Mouse (Mus musculus): ENCODE results near the gene Synpo2l. TPM values are rescaled to one million over a fixed set of nuclear protein-coding genes. Genes with fewer than 3 reads are reported as not detected.

Synpo2l gene
- total RNA-seq, 1 experiment: 1.1 TPM

DNA sequence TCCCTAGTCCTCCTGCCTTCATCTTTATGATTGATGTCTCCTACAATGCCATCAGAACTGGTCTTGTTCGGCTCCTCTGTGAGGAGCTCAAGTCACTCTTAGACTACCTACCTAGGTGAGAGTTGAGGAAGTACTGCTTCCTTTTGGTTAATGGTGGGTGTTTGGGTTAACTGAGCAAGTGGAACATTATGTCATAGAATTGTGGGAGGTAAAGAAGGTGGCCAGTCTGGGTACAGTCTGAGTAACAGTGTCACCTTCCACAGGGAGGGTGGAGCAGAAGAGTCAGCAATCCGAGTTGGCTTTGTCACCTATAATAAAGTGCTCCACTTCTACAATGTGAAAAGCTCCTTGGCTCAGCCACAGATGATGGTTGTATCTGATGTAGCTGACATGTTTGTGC lies 20.9 kb upstream of the Synpo2l start:
- Histone ChIP-seq H3K4me3 (ENCODE audit: insufficient read depth in 1 of 2, low read depth in 1 of 2, low read length in 2 of 2, poor library complexity in 1 of 2, severe bottlenecking in 1 of 2) (no peak overlapping the region), H3K9ac (ENCODE audit: insufficient read depth, low read depth, low read length, poor library complexity, severe bottlenecking) (no peak overlapping the region), H3K9me3 (ENCODE audit: control insufficient read depth, insufficient read depth, low read depth, low read length) (no peaks in the 10 kb centered on the region), H3K27ac (ENCODE audit: insufficient read depth, low read depth, low read length, poor library complexity, severe bottlenecking) (no peak overlapping the region), H3K4me1 (ENCODE audit: control insufficient read depth in 2 of 2, insufficient read depth in 2 of 2, low read length in 2 of 2, poor library complexity in 1 of 2) (no peaks in the 10 kb centered on the region), H3K36me3 (ENCODE audit: control insufficient read depth, insufficient read depth, low read length, poor library complexity, severe bottlenecking) (peaks cover 51% of the 10 kb centered on the region)
- TF ChIP-seq ZNF384 (IDR thresholded peaks at IDR 0.05; ENCODE audit: low read depth, low read length) (no peak), ZC3H11A (IDR thresholded peaks at IDR 0.05; ENCODE audit: borderline replicate concordance, low read depth, low read length) (no peak), HCFC1 (IDR thresholded peaks at IDR 0.05; ENCODE audit: borderline replicate concordance, insufficient read depth, low read length) (no peak), CHD2 (IDR thresholded peaks at IDR 0.05; ENCODE audit: low read depth, low read length) (no peak), MAFK (IDR thresholded peaks at IDR 0.05; ENCODE audit: insufficient read depth, low read depth, low read length) (no peak)
- in situ Hi-C loops (cut with MboI; ENCODE audit: low sequenced_read_pairs in 2 of 2, unreplicated experiment in 2 of 2): no loop called here
- DNase-seq (ENCODE audit: low read depth, low spot score): no peak

DNA sequence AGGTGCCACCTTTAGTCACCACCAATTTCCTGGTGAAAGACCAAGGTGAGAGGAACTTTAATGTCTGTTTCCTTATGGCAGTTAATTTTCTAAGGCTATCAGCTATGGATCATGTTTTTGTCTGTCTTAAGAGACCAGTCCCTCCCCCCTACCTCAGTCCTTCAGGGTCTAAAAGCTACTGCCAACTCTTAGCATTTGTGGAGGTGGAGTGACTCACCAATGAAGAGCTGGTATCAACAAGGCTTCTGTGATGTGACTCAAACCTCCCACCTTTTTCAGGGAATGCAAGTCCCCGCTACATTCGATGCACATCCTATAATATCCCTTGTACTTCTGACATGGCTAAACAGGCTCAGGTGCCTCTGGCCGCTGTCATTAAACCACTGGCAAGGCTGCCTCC lies 18.4 kb upstream of the Synpo2l start:
- Histone ChIP-seq H3K36me3 (ENCODE audit: control insufficient read depth, insufficient read depth, low read length, poor library complexity, severe bottlenecking) (peaks cover 51% of the 10 kb centered on the region), H3K9ac (ENCODE audit: insufficient read depth, low read depth, low read length, poor library complexity, severe bottlenecking) (no peak overlapping the region), H3K4me1 (ENCODE audit: control insufficient read depth in 2 of 2, insufficient read depth in 2 of 2, low read length in 2 of 2, poor library complexity in 1 of 2) (peaks cover 3% of the 10 kb centered on the region in 2 experiments; a peak in 1 of 4 replicates), H3K27ac (ENCODE audit: insufficient read depth, low read depth, low read length, poor library complexity, severe bottlenecking) (no peak overlapping the region), H3K9me3 (ENCODE audit: control insufficient read depth, insufficient read depth, low read depth, low read length) (no peaks in the 10 kb centered on the region), H3K4me3 (ENCODE audit: insufficient read depth in 1 of 2, low read depth in 1 of 2, low read length in 2 of 2, poor library complexity in 1 of 2, severe bottlenecking in 1 of 2) (no peak overlapping the region)
- TF ChIP-seq ZNF384 (IDR thresholded peaks at IDR 0.05; ENCODE audit: low read depth, low read length) (no peak), HCFC1 (IDR thresholded peaks at IDR 0.05; ENCODE audit: borderline replicate concordance, insufficient read depth, low read length) (no peak), ZC3H11A (IDR thresholded peaks at IDR 0.05; ENCODE audit: borderline replicate concordance, low read depth, low read length) (no peak), CHD2 (IDR thresholded peaks at IDR 0.05; ENCODE audit: low read depth, low read length) (no peak), MAFK (IDR thresholded peaks at IDR 0.05; ENCODE audit: insufficient read depth, low read depth, low read length) (no peak)
- DNase-seq (ENCODE audit: low read depth, low spot score): no peak
- in situ Hi-C loops (cut with MboI; ENCODE audit: low sequenced_read_pairs in 2 of 2, unreplicated experiment in 2 of 2): no loop called here

DNA sequence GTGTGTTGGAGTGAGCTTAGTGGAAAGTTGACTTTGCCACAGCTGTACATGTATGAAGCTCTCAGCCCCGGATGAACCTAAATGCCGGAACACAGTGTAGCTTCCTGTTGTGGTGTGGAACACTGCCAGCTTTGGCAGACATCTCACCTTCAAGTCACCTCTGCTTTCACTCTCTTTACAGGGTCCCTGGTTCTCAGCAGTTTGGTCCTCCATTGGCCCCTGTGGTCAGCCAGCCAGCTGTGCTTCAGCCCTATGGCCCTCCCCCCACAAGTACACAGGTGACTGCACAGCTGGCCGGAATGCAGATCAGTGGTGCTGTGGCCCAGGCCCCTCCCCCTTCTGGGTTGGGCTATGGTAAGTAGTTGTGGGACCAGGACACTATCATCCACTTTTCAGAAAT lies 14.3 kb upstream of the Synpo2l start:
- Histone ChIP-seq H3K9ac (ENCODE audit: insufficient read depth, low read depth, low read length, poor library complexity, severe bottlenecking) (no peak overlapping the region), H3K4me1 (ENCODE audit: control insufficient read depth in 2 of 2, insufficient read depth in 2 of 2, low read length in 2 of 2, poor library complexity in 1 of 2) (peaks cover 3% of the 10 kb centered on the region in 2 experiments; a peak in 1 of 4 replicates), H3K4me3 (ENCODE audit: insufficient read depth in 1 of 2, low read depth in 1 of 2, low read length in 2 of 2, poor library complexity in 1 of 2, severe bottlenecking in 1 of 2) (no peak overlapping the region), H3K9me3 (ENCODE audit: control insufficient read depth, insufficient read depth, low read depth, low read length) (no peaks in the 10 kb centered on the region), H3K36me3 (ENCODE audit: control insufficient read depth, insufficient read depth, low read length, poor library complexity, severe bottlenecking) (peaks cover 48% of the 10 kb centered on the region), H3K27ac (ENCODE audit: insufficient read depth, low read depth, low read length, poor library complexity, severe bottlenecking) (no peak overlapping the region)
- TF ChIP-seq HCFC1 (IDR thresholded peaks at IDR 0.05; ENCODE audit: borderline replicate concordance, insufficient read depth, low read length): no peak
- in situ Hi-C loops (cut with MboI; ENCODE audit: low sequenced_read_pairs in 2 of 2, unreplicated experiment in 2 of 2): no loop called here
- DNase-seq (ENCODE audit: low read depth, low spot score): no peak

DNA sequence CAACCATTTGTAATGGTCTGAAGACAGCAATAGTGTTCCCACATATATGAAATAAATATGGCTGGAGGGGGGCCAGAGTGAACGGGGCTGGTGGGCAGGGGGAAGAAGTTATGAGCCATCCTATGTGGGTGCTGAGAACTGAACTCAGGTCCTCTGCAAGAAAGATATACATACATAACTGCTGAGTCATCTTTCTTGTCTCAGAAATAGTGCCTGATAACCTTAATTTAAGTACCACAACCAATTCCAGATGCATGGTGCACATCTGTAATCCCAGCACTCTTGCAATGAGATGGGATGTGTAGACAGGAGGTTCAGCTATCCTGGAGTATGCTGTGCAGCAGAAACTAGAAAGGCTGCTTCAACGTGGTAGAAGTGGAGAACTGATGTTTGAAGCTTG lies 13.6 kb upstream of the Synpo2l start:
- H3K9ac ChIP-seq (ENCODE audit: insufficient read depth, low read depth, low read length, poor library complexity, severe bottlenecking): no peak overlapping the region
- in situ Hi-C loops (cut with MboI; ENCODE audit: low sequenced_read_pairs in 2 of 2, unreplicated experiment in 2 of 2): no loop called here

DNA sequence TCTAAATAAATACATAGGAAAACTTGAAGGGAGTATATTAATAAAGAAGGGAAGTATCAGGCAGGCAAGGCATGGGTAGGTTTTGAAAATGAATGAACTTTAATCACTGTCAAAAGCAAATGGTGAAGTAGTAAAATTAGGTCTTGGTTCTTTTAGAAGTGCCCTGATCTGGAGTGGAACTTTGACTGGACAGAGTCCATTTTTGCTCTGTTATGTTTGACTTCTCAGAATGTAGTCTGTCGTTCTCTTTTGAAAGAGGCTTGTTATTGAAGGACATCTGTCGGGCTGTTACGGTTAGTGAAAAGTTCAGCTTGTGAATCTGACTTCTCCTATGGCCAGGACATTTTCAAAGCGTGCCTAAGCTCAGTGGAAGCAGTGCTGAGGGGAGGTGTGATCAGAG lies 9.8 kb upstream of the Synpo2l start:
- no peak for TF ChIP-seq ZNF384 (IDR thresholded peaks at IDR 0.05; ENCODE audit: low read depth, low read length)
- no peak for TF ChIP-seq ZC3H11A (IDR thresholded peaks at IDR 0.05; ENCODE audit: borderline replicate concordance, low read depth, low read length)
- no peak for TF ChIP-seq MAFK (IDR thresholded peaks at IDR 0.05; ENCODE audit: insufficient read depth, low read depth, low read length)
- TF ChIP-seq HCFC1 (IDR thresholded peaks at IDR 0.05; ENCODE audit: borderline replicate concordance, insufficient read depth, low read length): no peak
- no peak for TF ChIP-seq CHD2 (IDR thresholded peaks at IDR 0.05; ENCODE audit: low read depth, low read length)
- Histone ChIP-seq H3K4me3 (ENCODE audit: insufficient read depth in 1 of 2, low read depth in 1 of 2, low read length in 2 of 2, poor library complexity in 1 of 2, severe bottlenecking in 1 of 2) (no peak overlapping the region), H3K9ac (ENCODE audit: insufficient read depth, low read depth, low read length, poor library complexity, severe bottlenecking) (no peak overlapping the region), H3K9me3 (ENCODE audit: control insufficient read depth, insufficient read depth, low read depth, low read length) (no peaks in the 10 kb centered on the region), H3K36me3 (ENCODE audit: control insufficient read depth, insufficient read depth, low read length, poor library complexity, severe bottlenecking) (peaks cover 27% of the 10 kb centered on the region), H3K27ac (ENCODE audit: insufficient read depth, low read depth, low read length, poor library complexity, severe bottlenecking) (no peak overlapping the region), H3K4me1 (ENCODE audit: control insufficient read depth in 2 of 2, insufficient read depth in 2 of 2, low read length in 2 of 2, poor library complexity in 1 of 2) (peaks cover 3 to 5% of the 10 kb centered on the region in 2 experiments; a peak in 1 of 4 replicates)
- in situ Hi-C loops (cut with MboI; ENCODE audit: low sequenced_read_pairs in 2 of 2, unreplicated experiment in 2 of 2): loop anchor here in 1 of 2 experiments (5.0 kb wide), 1 partner anchor 36 kb away; the partner anchor contains the start of gene Usp54
- no peak for DNase-seq (ENCODE audit: low read depth, low spot score)

More for the DNA sequence above, 13.6 kb upstream of the Synpo2l start:
- no peak for DNase-seq (ENCODE audit: low read depth, low spot score)
- Histone ChIP-seq H3K9me3 (ENCODE audit: control insufficient read depth, insufficient read depth, low read depth, low read length) (no peaks in the 10 kb centered on the region), H3K36me3 (ENCODE audit: control insufficient read depth, insufficient read depth, low read length, poor library complexity, severe bottlenecking) (peaks cover 46% of the 10 kb centered on the region), H3K4me3 (ENCODE audit: insufficient read depth in 1 of 2, low read depth in 1 of 2, low read length in 2 of 2, poor library complexity in 1 of 2, severe bottlenecking in 1 of 2) (no peak overlapping the region), H3K27ac (ENCODE audit: insufficient read depth, low read depth, low read length, poor library complexity, severe bottlenecking) (no peak overlapping the region), H3K4me1 (ENCODE audit: control insufficient read depth in 2 of 2, insufficient read depth in 2 of 2, low read length in 2 of 2, poor library complexity in 1 of 2) (peaks cover 3% of the 10 kb centered on the region in 2 experiments; a peak in 1 of 4 replicates)
- TF ChIP-seq HCFC1 (IDR thresholded peaks at IDR 0.05; ENCODE audit: borderline replicate concordance, insufficient read depth, low read length) (no peak), MAFK (IDR thresholded peaks at IDR 0.05; ENCODE audit: insufficient read depth, low read depth, low read length) (peak; percentile 72)
